Mouse (Mus musculus) neural tube, embryonic 12.5 days (tissue): ENCODE results near the gene Ptger1. TPM values are rescaled to one million over a fixed set of nuclear protein-coding genes. Genes with fewer than 3 reads are reported as not detected.

Experiments
- ATAC-seq: fragments of 200-750 bp; cut with Nextera tagmentation; 2 replicates; pipeline ENCODE4 v1.8.0; 2017; ENCODE audit warnings: low read depth, mild to moderate bottlenecking, moderate TSS enrichment, moderate library complexity; ENCODE audit not compliant: low FRiP score
- H3K27ac ChIP-seq: fragments of 300-500 bp; sonication (generic); 2 replicates; pipeline ENCODE4 v1.5.1; 2016
- H3K27me3 ChIP-seq: fragments of 300-500 bp; sonication (generic); replicated peaks from 2 replicates; pipeline ENCODE4 v1.6.1; 2016; ENCODE audit warnings: mild to moderate bottlenecking
- H3K36me3 ChIP-seq: fragments of 300-500 bp; sonication (generic); 2 replicates; pipeline ENCODE4 v1.6.1; 2016; ENCODE audit warnings: mild to moderate bottlenecking
- H3K4me1 ChIP-seq: fragments of 300-500 bp; sonication (generic); 2 replicates; pipeline ENCODE4 v1.6.1; 2016
- H3K4me2 ChIP-seq: fragments of 300-500 bp; sonication (generic); replicated peaks from 2 replicates; pipeline ENCODE4 v1.6.1; 2016; ENCODE audit warnings: mild to moderate bottlenecking
- H3K4me3 ChIP-seq: fragments of 300-500 bp; sonication (generic); 2 replicates; pipeline ENCODE4 v1.5.1; 2016
- H3K9ac ChIP-seq: fragments of 300-500 bp; sonication (generic); 2 replicates; pipeline ENCODE4 v1.6.1; 2016; ENCODE audit warnings: mild to moderate bottlenecking
- H3K9me3 ChIP-seq: fragments of 300-500 bp; sonication (generic); 2 replicates; pipeline ENCODE4 v1.6.1; 2016; ENCODE audit warnings: mild to moderate bottlenecking
- WGBS: fragments of 180-500 bp; shearing (Covaris S2); methylation state at CpG from one replicate; pipeline ENCODE4 v1.1.7; 2016; 5-methylcytosine and 5-hydroxymethylcytosine counted together
- polyA plus RNA-seq: library from polyadenylated mRNA; unstranded; fragments of >200 nt; fragmentation: Nextera tagmentation; extraction: Ambion mirVana; gene quantifications from 2 replicates; pipeline ENCODE4 v1.2.1, GENCODE M21; 2016

Gene Ptger1
- polyA plus RNA-seq, 1 experiment from 2014 or later, result 0.66 TPM

- 13% methylated on average over 22 of the region's 22 CpGs for WGBS
- Histone ChIP-seq H3K4me3 (no peak overlapping the region), H3K27me3 (no peaks in the 10 kb centered on the region), H3K9ac (no peak overlapping the region), H3K36me3 (peaks cover 19% of the 10 kb centered on the region), H3K9me3 (no peaks in the 10 kb centered on the region), H3K4me1 (peaks cover 35% of the 10 kb centered on the region), H3K27ac (no peak overlapping the region; the same call in 1 of the 2 replicates), H3K4me2 (peak overlapping the region; percentile 45)
- ATAC-seq, result peak; percentile 1; the same call in 1 of the 2 replicates
These were observed 5.3 kb upstream of the Ptger1 start for GRCm38 (mm10) chr8:83660995-83661680.

DNA sequence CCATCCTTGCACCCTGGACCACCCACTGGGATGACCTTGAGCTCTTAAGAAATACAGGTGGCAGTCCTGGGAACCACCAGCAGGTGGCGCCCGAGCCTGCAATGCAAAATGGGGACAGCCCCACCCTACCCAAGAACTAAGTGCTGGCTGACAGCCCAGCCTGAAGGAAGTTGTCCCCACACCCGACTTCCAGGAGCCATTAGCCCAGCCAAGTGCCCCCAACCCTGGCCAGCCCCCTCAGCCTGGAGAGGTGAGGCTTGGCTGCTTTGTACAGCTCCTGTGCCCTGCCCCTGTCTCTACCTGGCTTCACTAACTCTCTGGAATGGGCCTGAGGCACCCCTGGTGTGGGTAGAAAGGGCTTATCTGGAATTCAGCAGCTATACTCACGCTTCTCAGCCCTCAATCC, 4.1 kb upstream of the Ptger1 start:
- H3K9ac ChIP-seq, result no peak overlapping the region
- WGBS, result 12% methylated on average over 4 of the region's 4 CpGs
- H3K36me3 ChIP-seq, result peaks cover 16% of the 10 kb centered on the region
- peak overlapping the region; percentile 42; the same call in 1 of the 2 replicates for H3K27ac ChIP-seq
- no peak overlapping the region for H3K4me2 ChIP-seq
- H3K9me3 ChIP-seq, result no peaks in the 10 kb centered on the region
- H3K4me1 ChIP-seq, result peaks cover 42% of the 10 kb centered on the region
- H3K27me3 ChIP-seq, result peaks cover 6% of the 10 kb centered on the region; the same call in 1 of the 2 replicates
- H3K4me3 ChIP-seq, result no peak overlapping the region
- ATAC-seq, result 0 out of 2 replicates have a peak, but pooled peaks have one; percentile 19

GRCm38 (mm10) chr8:83664096-83664495, 2.4 kb upstream of the Ptger1 start:
- WGBS, result 91% methylated on average over 13 of the region's 13 CpGs
- H3K4me1 ChIP-seq, result peaks cover 54% of the 10 kb centered on the region
- no peak overlapping the region for H3K4me2 ChIP-seq
- no peak overlapping the region for H3K27ac ChIP-seq
- H3K36me3 ChIP-seq, result peaks cover 16% of the 10 kb centered on the region
- no peak for ATAC-seq
- H3K9ac ChIP-seq, result no peak overlapping the region
- peaks cover 15% of the 10 kb centered on the region for H3K27me3 ChIP-seq
- H3K4me3 ChIP-seq, result no peak overlapping the region
- H3K9me3 ChIP-seq, result no peaks in the 10 kb centered on the region

GRCm38 (mm10) chr8:83664931-83665625, 1.4 kb upstream of the Ptger1 start:
- Histone ChIP-seq H3K9me3 (no peaks in the 10 kb centered on the region), H3K27me3 (peaks cover 15% of the 10 kb centered on the region), H3K9ac (no peak overlapping the region), H3K4me1 (peaks cover 50% of the 10 kb centered on the region), H3K36me3 (peaks cover 25% of the 10 kb centered on the region), H3K4me3 (no peak overlapping the region), H3K4me2 (no peak overlapping the region), H3K27ac (no peak overlapping the region)
- 56% methylated on average over 2 of the region's 2 CpGs for WGBS
- no peak for ATAC-seq

DNA sequence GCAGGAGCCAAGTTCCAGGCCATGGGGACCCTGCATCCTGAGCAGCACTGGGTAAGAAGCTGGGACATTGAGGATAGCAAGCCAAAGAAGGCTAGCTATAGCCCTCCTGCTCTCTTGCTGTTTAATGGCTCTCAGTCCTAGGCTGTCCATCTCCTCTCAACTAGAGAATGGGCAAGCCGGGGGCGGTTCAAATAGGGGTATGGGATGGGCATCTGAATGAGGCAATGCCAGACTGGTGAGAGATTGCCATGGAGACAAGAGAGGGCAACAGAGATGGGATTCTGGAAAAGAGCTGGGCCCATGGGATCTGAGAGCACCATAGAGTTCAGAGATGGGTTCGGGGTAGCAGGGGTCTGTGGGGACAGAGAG, 372 bp downstream of the Ptger1 start:
- Histone ChIP-seq H3K4me1 (peaks cover 33% of the 10 kb centered on the region), H3K4me2 (0 out of 2 replicates have a peak overlapping the region, but pooled peaks have one; percentile 18), H3K4me3 (no peak overlapping the region), H3K9me3 (no peaks in the 10 kb centered on the region), H3K27ac (no peak overlapping the region), H3K27me3 (peaks cover 15% of the 10 kb centered on the region), H3K9ac (no peak overlapping the region), H3K36me3 (peaks cover 40% of the 10 kb centered on the region)
- 87% methylated on average over 3 of the region's 3 CpGs for WGBS
- no peak for ATAC-seq

GRCm38 (mm10) chr8:83667526-83667925, 1.0 kb downstream of the Ptger1 start:
- peaks cover 15% of the 10 kb centered on the region for H3K27me3 ChIP-seq
- H3K36me3 ChIP-seq, result peaks cover 47% of the 10 kb centered on the region
- H3K4me1 ChIP-seq, result peaks cover 26% of the 10 kb centered on the region
- no peak overlapping the region for H3K4me3 ChIP-seq
- H3K9me3 ChIP-seq, result no peaks in the 10 kb centered on the region
- H3K9ac ChIP-seq, result no peak overlapping the region
- H3K4me2 ChIP-seq, result peak overlapping the region; percentile 72
- WGBS, result 78% methylated on average over 10 of the region's 10 CpGs
- ATAC-seq, result no peak
- no peak overlapping the region for H3K27ac ChIP-seq

DNA sequence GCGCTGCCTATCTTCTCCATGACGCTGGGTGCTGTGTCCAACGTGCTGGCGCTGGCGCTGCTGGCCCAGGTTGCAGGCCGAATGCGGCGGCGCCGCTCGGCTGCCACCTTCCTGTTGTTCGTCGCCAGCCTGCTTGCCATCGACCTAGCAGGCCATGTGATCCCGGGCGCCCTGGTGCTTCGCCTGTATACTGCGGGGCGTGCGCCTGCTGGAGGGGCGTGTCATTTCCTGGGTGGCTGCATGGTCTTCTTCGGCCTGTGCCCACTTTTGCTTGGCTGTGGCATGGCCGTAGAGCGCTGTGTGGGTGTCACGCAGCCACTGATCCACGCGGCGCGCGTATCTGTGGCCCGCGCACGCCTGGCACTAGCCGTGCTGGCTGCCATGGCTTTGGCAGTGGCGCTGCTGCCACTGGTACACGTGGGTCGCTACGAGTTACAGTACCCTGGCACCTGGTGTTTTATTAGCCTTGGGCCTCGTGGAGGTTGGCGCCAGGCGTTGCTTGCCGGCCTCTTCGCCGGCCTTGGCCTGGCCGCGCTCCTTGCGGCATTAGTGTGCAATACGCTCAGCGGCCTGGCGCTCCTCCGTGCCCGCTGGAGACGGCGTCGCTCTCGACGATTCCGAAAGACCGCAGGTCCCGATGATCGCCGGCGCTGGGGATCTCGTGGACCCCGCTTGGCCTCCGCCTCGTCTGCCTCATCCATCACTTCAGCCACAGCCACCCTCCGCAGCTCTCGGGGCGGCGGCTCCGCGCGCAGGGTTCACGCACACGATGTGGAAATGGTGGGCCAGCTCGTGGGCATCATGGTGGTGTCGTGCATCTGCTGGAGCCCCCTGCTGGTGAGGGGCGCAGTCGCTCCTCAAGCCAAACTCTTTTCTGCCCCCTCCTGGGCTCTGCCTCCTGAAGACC, 1.8 kb downstream of the Ptger1 start:
- Histone ChIP-seq H3K4me3 (peak overlapping the region; percentile 35), H3K4me2 (peak overlapping the region; percentile 72), H3K9ac (peak overlapping the region; percentile 54), H3K36me3 (peaks cover 51% of the 10 kb centered on the region), H3K9me3 (no peaks in the 10 kb centered on the region), H3K27me3 (peaks cover 15% of the 10 kb centered on the region), H3K4me1 (peaks cover 23% of the 10 kb centered on the region), H3K27ac (no peak overlapping the region)
- ATAC-seq, result peak; percentile 58
- 22% methylated on average over 80 of the region's 80 CpGs for WGBS

DNA sequence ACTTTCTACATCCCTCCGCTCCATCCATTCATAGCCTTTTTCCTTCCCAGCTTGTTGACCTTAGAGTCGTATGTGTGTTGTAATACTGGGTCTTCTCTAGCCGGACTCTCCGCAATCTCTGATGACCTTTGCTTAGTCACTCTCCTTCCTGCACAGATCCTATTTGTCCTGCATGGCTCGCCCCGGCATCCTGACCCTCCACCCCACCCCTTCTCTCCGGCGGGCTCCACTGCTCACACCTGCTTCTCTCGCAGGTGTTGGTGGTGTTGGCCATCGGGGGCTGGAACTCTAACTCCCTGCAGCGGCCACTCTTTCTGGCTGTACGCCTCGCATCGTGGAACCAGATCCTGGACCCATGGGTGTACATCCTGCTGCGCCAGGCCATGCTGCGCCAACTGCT, 2.5 kb downstream of the Ptger1 start:
- Histone ChIP-seq H3K9ac (peak overlapping the region; percentile 54; the same call in 1 of the 2 replicates), H3K27me3 (peaks cover 15% of the 10 kb centered on the region), H3K4me1 (peaks cover 23% of the 10 kb centered on the region), H3K27ac (no peak overlapping the region), H3K4me3 (no peak overlapping the region), H3K9me3 (no peaks in the 10 kb centered on the region), H3K4me2 (peak overlapping the region; percentile 72; the same call in 1 of the 2 replicates), H3K36me3 (peaks cover 49% of the 10 kb centered on the region)
- 0 out of 2 replicates have a peak, but pooled peaks have one; percentile 7 for ATAC-seq
- WGBS, result 74% methylated on average over 16 of the region's 16 CpGs

DNA sequence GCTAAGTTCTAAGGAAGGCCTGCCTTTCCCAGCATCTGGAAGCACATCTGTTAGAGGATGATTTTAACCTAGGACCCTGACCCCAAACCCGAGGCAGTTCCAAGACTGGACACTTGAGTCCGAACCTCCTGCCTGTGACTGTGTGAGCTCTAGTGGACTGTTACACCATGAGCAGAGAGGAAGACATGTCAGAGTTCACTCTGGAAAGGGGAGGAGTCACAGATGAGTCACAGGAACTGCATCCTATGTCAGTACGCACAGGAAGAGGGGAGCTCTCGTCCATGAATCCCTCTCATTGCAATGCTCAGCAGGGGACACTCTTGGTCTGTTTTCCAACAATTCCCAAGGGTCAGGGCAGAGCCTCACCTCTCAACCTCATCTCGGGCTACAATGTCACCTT, 6.5 kb downstream of the Ptger1 start:
- Histone ChIP-seq H3K27me3 (peaks cover 4% of the 10 kb centered on the region), H3K4me1 (peaks cover 8% of the 10 kb centered on the region), H3K9me3 (no peaks in the 10 kb centered on the region), H3K4me3 (no peak overlapping the region), H3K4me2 (no peak overlapping the region), H3K27ac (no peak overlapping the region), H3K9ac (no peak overlapping the region), H3K36me3 (peaks cover 57% of the 10 kb centered on the region)
- WGBS, result 66% methylated on average over 5 of the region's 5 CpGs
- ATAC-seq, result no peak

DNA sequence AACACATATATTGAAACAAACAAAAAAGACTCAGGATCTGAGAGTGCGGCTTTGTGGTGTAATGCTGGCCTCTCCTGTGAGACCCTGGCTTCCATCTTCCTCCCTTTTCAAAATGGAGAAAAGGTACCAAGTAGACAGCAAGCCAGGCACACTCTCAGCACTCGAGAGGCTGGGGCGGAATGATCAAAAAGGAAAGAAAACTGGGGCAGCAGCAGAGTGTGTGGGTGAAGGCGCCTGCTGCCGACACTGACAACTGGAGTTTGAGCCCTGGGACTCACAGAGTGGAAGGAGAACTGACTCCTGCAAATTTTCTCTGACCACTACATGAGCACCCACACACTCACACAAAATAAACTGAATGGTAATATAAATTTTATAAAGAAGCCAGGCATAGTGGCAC, 8.0 kb downstream of the Ptger1 start:
- no peak overlapping the region for H3K4me3 ChIP-seq
- no peak overlapping the region for H3K4me2 ChIP-seq
- H3K4me1 ChIP-seq, result no peaks in the 10 kb centered on the region
- 90% methylated on average over 5 of the region's 5 CpGs for WGBS
- no peak overlapping the region for H3K27ac ChIP-seq
- peaks cover 69% of the 10 kb centered on the region for H3K36me3 ChIP-seq
- no peak for ATAC-seq
- H3K9me3 ChIP-seq, result no peaks in the 10 kb centered on the region
- H3K9ac ChIP-seq, result no peak overlapping the region
- H3K27me3 ChIP-seq, result no peaks in the 10 kb centered on the region

DNA sequence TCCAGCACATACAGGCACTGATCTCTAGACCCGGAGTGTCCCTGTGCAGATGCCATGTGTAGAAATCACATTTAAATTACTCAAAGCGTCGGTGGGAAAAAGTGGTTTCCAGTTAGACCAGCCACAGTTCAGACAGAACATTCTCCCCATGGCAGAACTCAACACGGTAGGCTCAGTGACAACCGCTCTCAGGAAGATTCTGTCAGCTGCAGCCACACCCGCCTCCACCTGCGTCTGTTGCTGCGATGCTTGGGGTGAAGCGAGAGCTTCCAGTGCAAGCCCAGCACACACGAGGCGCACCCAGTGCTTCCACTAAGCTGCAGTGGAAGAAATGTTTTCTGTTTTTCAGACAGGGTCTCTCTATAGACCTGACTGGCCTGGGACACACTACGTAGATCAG, 13.4 kb downstream of the Ptger1 start:
- Histone ChIP-seq H3K4me3 (no peak overlapping the region), H3K4me1 (no peaks in the 10 kb centered on the region), H3K36me3 (peaks cover 69% of the 10 kb centered on the region), H3K27ac (no peak overlapping the region), H3K9ac (no peak overlapping the region), H3K27me3 (no peaks in the 10 kb centered on the region), H3K4me2 (no peak overlapping the region), H3K9me3 (no peaks in the 10 kb centered on the region)
- no peak for ATAC-seq
- WGBS, result 95% methylated on average over 12 of the region's 12 CpGs

- peaks cover 72% of the 10 kb centered on the region for H3K36me3 ChIP-seq
- H3K4me1 ChIP-seq, result no peaks in the 10 kb centered on the region
- H3K9ac ChIP-seq, result no peak overlapping the region
- no peak for ATAC-seq
- no peaks in the 10 kb centered on the region for H3K27me3 ChIP-seq
- no peak overlapping the region for H3K4me3 ChIP-seq
- 92% methylated on average over 5 of the region's 5 CpGs for WGBS
- no peak overlapping the region for H3K4me2 ChIP-seq
- no peaks in the 10 kb centered on the region for H3K9me3 ChIP-seq
- no peak overlapping the region for H3K27ac ChIP-seq
These were observed 14.1 kb downstream of the Ptger1 start for GRCm38 (mm10) chr8:83680603-83681002.
